Mouse (Mus musculus) bone marrow, adult 2 months (tissue): ENCODE data around the gene Yy1. TPM values are rescaled to one million over a fixed set of nuclear protein-coding genes. Genes with fewer than 3 reads are reported as not detected.

ENCODE experiments used
- H3K27ac ChIP-seq: fragments of 200-500 bp; 2 replicates; pipeline ENCODE4 v1.5.1; 2012; ENCODE audit warnings: low read depth, mild to moderate bottlenecking, control low read depth, inconsistent platforms, low read length; ENCODE audit not compliant: control insufficient read depth, poor library complexity, insufficient read depth
- H3K4me1 ChIP-seq: fragments of 200-500 bp; 2 replicates; pipeline ENCODE4 v1.6.1; 2011; ENCODE audit warnings: low read length; ENCODE audit not compliant: control insufficient read depth, insufficient read depth
- H3K4me3 ChIP-seq: fragments of 200-500 bp; replicated peaks from 2 replicates; pipeline ENCODE3; 2011; ENCODE audit warnings: mild to moderate bottlenecking, low read depth, low read length, control low read depth; ENCODE audit not compliant: control insufficient read depth
- CTCF ChIP-seq: fragments of 200-500 bp; IDR thresholded peaks from 2 replicates; pipeline ENCODE4 v1.5.1; 2011; ENCODE audit warnings: low read length, control low read depth; ENCODE audit not compliant: control insufficient read depth, insufficient read depth
- POLR2A ChIP-seq: fragments of 200-500 bp; IDR thresholded peaks from 2 replicates; pipeline ENCODE4 v1.6.1; 2011; ENCODE audit warnings: low read depth, mild to moderate bottlenecking, control low read depth, low read length, borderline replicate concordance; ENCODE audit not compliant: control insufficient read depth
- WGBS: fragments of 180-500 bp; shearing (Covaris S2); methylation state at CpG from one replicate; pipeline ENCODE4 v1.1.7; 2018; 5-methylcytosine and 5-hydroxymethylcytosine counted together
- polyA plus RNA-seq: library from polyadenylated mRNA; stranded (reverse); fragments of >200 nt; gene quantifications from 2 replicates; pipeline ENCODE4 v1.2.4, GENCODE M21; 2011; ENCODE audit warnings: low replicate concordance; ENCODE audit not compliant: missing spikeins, insufficient read depth, insufficient read length

Gene Yy1
- polyA plus RNA-seq, 1 experiment, result 35.4 TPM

DNA sequence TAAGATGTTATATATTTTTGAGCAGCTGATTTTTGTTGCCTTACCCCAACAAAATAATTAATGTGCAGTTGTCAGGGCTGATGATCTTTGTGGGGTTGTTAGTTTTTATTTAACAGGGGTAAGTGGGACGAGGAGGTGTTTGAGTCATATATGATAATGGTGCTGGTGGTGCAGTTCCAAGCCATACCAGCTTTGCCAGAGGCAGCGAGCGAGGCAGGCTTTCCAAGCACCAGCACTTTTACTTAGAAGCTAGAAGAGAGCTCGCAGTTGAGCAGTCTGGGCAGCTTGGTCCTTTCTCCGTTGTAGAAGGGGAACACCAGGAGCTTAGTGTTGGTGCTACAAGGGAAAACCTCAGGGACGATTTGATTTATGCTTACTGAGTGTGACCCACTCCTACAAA is 19.7 kb downstream of the Yy1 start:
- Histone ChIP-seq H3K4me1 (no peaks in the 10 kb centered on the region), H3K27ac (no peak overlapping the region), H3K4me3 (no peak overlapping the region)
- 78% methylated on average over 6 of the region's 6 CpGs for WGBS
- TF ChIP-seq POLR2A, result no peak

- Histone ChIP-seq H3K4me3 (no peak overlapping the region), H3K4me1 (no peaks in the 10 kb centered on the region), H3K27ac (no peak overlapping the region)
- TF ChIP-seq POLR2A, result no peak
- TF ChIP-seq CTCF, result no peak
- WGBS, result 88% methylated on average over 6 of the region's 6 CpGs
These were observed 21.7 kb downstream of the Yy1 start for GRCm38 (mm10) chr12:108814470-108814869.

DNA sequence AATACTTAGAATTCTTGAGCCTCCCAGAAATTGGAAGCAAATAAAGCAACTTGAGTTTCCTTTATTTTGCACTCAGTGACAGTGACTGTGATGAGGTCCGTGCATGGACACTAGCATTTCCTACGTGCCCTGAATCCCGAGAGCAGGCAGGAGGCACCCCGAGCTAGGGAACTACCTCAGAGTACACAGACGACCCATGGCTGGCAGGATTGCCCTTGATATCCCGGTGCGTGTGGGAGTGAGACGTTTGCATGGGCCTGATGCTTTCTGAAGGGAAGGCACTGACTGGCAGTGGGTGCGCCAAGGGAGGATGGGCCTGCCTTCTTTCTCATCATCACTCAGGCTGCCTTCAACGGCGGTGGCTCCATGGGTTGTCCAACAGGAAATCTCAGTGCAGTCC is 23.8 kb downstream of the Yy1 start:
- WGBS, result 93% methylated on average over 11 of the region's 11 CpGs
- TF ChIP-seq POLR2A, result no peak
- TF ChIP-seq CTCF, result no peak

GRCm38 (mm10) chr12:108820461-108820860 is 27.7 kb downstream of the Yy1 start:
- TF ChIP-seq POLR2A (no peak), CTCF (no peak)
- Histone ChIP-seq H3K27ac (no peak overlapping the region), H3K4me1 (no peaks in the 10 kb centered on the region), H3K4me3 (no peak overlapping the region)
- WGBS, result 90% methylated on average over 4 of the region's 4 CpGs

More for the DNA sequence above, 23.8 kb downstream of the Yy1 start:
- H3K4me1 ChIP-seq, result no peaks in the 10 kb centered on the region
- H3K4me3 ChIP-seq, result no peak overlapping the region
- no peak overlapping the region for H3K27ac ChIP-seq

DNA sequence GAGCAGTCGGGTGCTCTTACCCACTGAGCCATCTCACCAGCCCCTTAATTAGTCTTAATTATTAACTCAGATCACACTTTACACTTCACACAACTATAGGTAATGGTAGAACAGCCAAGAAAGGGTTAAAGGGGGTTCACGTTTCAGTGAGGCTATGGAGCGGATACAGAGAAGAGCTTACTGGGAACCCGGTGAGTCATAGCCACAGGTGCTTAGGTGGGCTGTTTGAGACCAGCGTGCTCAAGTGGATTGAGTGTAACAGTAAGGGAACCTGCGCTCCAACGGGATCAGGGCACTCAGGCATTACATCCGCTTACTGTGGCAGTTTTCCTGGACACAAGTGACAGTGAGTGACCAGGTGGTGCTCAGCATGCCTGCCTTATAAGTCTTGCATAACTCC is 30.3 kb downstream of the Yy1 start:
- no peak overlapping the region for H3K27ac ChIP-seq
- TF ChIP-seq POLR2A (no peak), CTCF (no peak)
- 83% methylated on average over 8 of the region's 8 CpGs for WGBS
- no peaks in the 10 kb centered on the region for H3K4me1 ChIP-seq
- H3K4me3 ChIP-seq, result no peak overlapping the region

- TF ChIP-seq CTCF, result no peak
- TF ChIP-seq POLR2A, result no peak
- Histone ChIP-seq H3K4me3 (no peak overlapping the region), H3K4me1 (no peaks in the 10 kb centered on the region), H3K27ac (no peak overlapping the region)
- 87% methylated on average over 15 of the region's 15 CpGs for WGBS
These were observed 31.6 kb downstream of the Yy1 start for GRCm38 (mm10) chr12:108824225-108824874.

DNA sequence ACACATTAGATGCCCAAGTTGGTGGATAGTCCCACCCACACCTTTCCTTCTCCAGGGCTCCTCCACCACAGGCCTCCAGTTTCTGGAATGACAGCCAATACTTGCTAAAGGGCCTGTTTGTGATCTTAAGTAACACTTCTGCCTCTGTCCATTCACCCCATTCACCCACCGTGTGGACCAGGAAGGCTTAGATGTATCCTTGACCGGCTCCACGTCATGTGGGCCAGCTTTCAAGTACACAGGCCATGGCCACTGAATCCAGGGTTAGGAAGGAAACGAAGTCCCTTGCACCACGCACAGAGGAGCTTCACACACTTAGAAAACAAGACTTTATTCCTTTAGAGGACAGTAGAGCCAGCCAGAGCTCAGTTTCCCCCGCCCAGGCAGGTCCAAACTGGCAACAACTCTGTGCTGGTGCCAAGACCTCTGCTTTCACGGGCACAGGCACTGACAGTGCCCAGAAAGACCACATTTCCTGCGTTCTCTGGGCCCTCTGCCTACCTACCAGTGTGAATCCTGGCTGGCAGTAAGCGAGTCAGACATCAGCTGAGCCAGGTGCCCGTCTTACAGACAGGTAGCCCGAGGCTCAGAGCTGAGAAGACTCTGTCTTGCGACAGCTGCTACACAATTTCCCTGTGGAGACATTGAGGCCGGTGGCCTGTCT is 32.9 kb downstream of the Yy1 start:
- H3K27ac ChIP-seq, result no peak overlapping the region
- WGBS, result 87% methylated on average over 13 of the region's 13 CpGs
- H3K4me1 ChIP-seq, result no peaks in the 10 kb centered on the region
- no peak for TF ChIP-seq CTCF
- TF ChIP-seq POLR2A, result no peak
- H3K4me3 ChIP-seq, result no peak overlapping the region

DNA sequence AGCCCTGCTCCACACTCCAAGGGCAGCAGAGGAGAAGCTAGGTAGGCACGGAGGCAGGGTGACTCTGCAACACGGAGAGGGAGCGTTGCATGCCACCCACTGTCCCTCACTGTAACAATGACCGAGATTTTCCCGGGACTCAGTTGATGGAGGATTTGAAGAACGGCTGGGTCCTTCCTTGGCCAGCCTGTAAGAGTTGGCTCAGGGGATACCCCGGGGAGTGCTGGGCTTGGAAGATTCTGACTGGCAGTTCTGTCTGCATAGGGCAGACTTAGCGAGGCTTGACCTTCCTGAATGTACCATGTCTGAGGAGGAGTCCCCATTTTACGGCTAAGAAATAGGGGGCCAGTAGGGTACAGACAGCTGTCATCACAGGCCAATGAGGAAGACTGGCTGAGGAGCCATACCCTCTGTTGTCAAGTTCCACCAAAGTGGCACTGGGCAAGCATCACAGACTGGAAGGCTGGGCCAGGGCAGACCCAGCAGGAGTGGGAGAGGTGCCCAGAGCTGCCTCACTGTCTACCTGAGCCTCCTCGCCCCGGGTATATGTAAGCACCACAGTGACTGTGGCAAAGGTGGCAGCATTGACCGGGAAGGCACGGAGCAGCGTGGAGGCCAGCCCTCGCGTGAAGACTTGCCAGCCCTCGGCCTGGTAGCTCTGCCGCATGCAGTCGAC is 33.6 kb downstream of the Yy1 start:
- no peak overlapping the region for H3K27ac ChIP-seq
- no peaks in the 10 kb centered on the region for H3K4me1 ChIP-seq
- WGBS, result 92% methylated on average over 19 of the region's 19 CpGs
- no peak for TF ChIP-seq CTCF
- TF ChIP-seq POLR2A, result no peak
- H3K4me3 ChIP-seq, result no peak overlapping the region
